Mouse (Mus musculus) olfactory bulb, adult 2 months (tissue): Measurements from ENCODE around the gene Kcna5. TPM values are rescaled to one million over a fixed set of nuclear protein-coding genes. Genes with fewer than 3 reads are reported as not detected.
A peak's percentile ranks its signal among the peaks of the same experiment; 100 is the strongest.

Experiments used
- H3K27ac ChIP-seq: fragments of 200-500 bp; 2 replicates; pipeline ENCODE4 v1.5.1; 2012; ENCODE audit warnings: low read depth, low read length; ENCODE audit not compliant: insufficient read depth
- H3K4me1 ChIP-seq: fragments of 200-500 bp; 2 replicates; pipeline ENCODE4 v1.6.1; 2012; ENCODE audit warnings: low read length; ENCODE audit not compliant: control insufficient read depth, insufficient read depth
- H3K4me3 ChIP-seq: fragments of 200-500 bp; 2 replicates; pipeline ENCODE4 v1.5.1; 2012; ENCODE audit warnings: mild to moderate bottlenecking, low read depth, low read length, moderate library complexity; ENCODE audit not compliant: insufficient read depth
- CTCF ChIP-seq: fragments of 200-500 bp; IDR thresholded peaks from 2 replicates; pipeline ENCODE4 v1.5.1; 2012; ENCODE audit warnings: low read depth, mild to moderate bottlenecking, low read length, moderate library complexity; ENCODE audit not compliant: insufficient read depth
- POLR2A ChIP-seq: fragments of 200-500 bp; IDR thresholded peaks from 2 replicates; pipeline ENCODE4 v1.6.1; 2012; ENCODE audit warnings: mild to moderate bottlenecking, low read depth, low read length, moderate library complexity; ENCODE audit not compliant: insufficient read depth
- WGBS: fragments of 180-500 bp; shearing (Covaris S2); methylation state at CpG from one replicate; pipeline ENCODE4 v1.1.7; 2018; 5-methylcytosine and 5-hydroxymethylcytosine counted together
- polyA plus RNA-seq: library from polyadenylated mRNA; stranded (reverse); fragments of >200 nt; gene quantifications from 2 replicates; pipeline ENCODE4 v1.2.4, GENCODE M21; 2012; ENCODE audit warnings: low replicate concordance; ENCODE audit not compliant: missing spikeins, insufficient read depth, insufficient read length

Kcna5 gene
- polyA plus RNA-seq, 1 experiment = not detected

- no peak for TF ChIP-seq POLR2A
- peak; percentile 72 for TF ChIP-seq CTCF
- Histone ChIP-seq H3K4me3 (no peak overlapping the region), H3K27ac (no peak overlapping the region), H3K4me1 (peaks cover 11% of the 10 kb centered on the region)
- WGBS = 22% methylated on average over 9 of the region's 9 CpGs
Measured at GRCm38 (mm10) chr6:126551862-126552395, 16.7 kb upstream of the Kcna5 start.

- Histone ChIP-seq H3K4me1 (no peaks in the 10 kb centered on the region), H3K27ac (no peak overlapping the region), H3K4me3 (no peak overlapping the region)
- WGBS = 34% methylated on average over 16 of the region's 16 CpGs
- no peak for TF ChIP-seq POLR2A
- no peak for TF ChIP-seq CTCF
Measured at GRCm38 (mm10) chr6:126544107-126545036, 9.2 kb upstream of the Kcna5 start.

GRCm38 (mm10) chr6:126542724-126543123 is 7.5 kb upstream of the Kcna5 start:
- Histone ChIP-seq H3K4me3 (no peak overlapping the region), H3K27ac (no peak overlapping the region), H3K4me1 (no peaks in the 10 kb centered on the region; the same call in 1 of the 2 replicates)
- 90% methylated on average over 4 of the region's 4 CpGs for WGBS
- TF ChIP-seq POLR2A = no peak
- TF ChIP-seq CTCF = no peak

GRCm38 (mm10) chr6:126537512-126537911 is 2.3 kb upstream of the Kcna5 start:
- Histone ChIP-seq H3K4me3 (no peak overlapping the region), H3K27ac (no peak overlapping the region), H3K4me1 (peaks cover 22% of the 10 kb centered on the region)
- TF ChIP-seq POLR2A (no peak), CTCF (no peak)
- WGBS = 82% methylated on average over 2 of the region's 2 CpGs

GRCm38 (mm10) chr6:126536926-126537325 is 1.7 kb upstream of the Kcna5 start:
- peaks cover 25% of the 10 kb centered on the region for H3K4me1 ChIP-seq
- TF ChIP-seq POLR2A (no peak), CTCF (no peak)
- WGBS = 90% methylated on average over 4 of the region's 4 CpGs
- no peak overlapping the region for H3K4me3 ChIP-seq
- no peak overlapping the region for H3K27ac ChIP-seq

- H3K4me1 ChIP-seq = peaks cover 26% of the 10 kb centered on the region
- H3K27ac ChIP-seq = no peak overlapping the region
- no peak for TF ChIP-seq CTCF
- no peak for TF ChIP-seq POLR2A
- 53% methylated on average over 1 of the region's 1 CpGs for WGBS
- no peak overlapping the region for H3K4me3 ChIP-seq
Measured at GRCm38 (mm10) chr6:126535911-126536270, 679 bp upstream of the Kcna5 start.

- H3K4me3 ChIP-seq = peak overlapping the region; percentile 40
- peak overlapping the region; percentile 22 for H3K27ac ChIP-seq
- H3K4me1 ChIP-seq = peaks cover 28% of the 10 kb centered on the region
- 20% methylated on average over 31 of the region's 31 CpGs for WGBS
- no peak for TF ChIP-seq CTCF
- no peak for TF ChIP-seq POLR2A
Measured at GRCm38 (mm10) chr6:126534531-126535207, 543 bp downstream of the Kcna5 start.

- TF ChIP-seq POLR2A (no peak), CTCF (no peak)
- WGBS = 59% methylated on average over 4 of the region's 4 CpGs
- H3K4me3 ChIP-seq = no peak overlapping the region
- H3K27ac ChIP-seq = no peak overlapping the region
- peaks cover 28% of the 10 kb centered on the region for H3K4me1 ChIP-seq
Measured at GRCm38 (mm10) chr6:126531306-126531705, 3.9 kb downstream of the Kcna5 start.

GRCm38 (mm10) chr6:126530019-126530418 is 5.2 kb downstream of the Kcna5 start:
- TF ChIP-seq POLR2A (no peak), CTCF (no peak)
- H3K27ac ChIP-seq = no peak overlapping the region
- 93% methylated on average over 3 of the region's 3 CpGs for WGBS
- H3K4me3 ChIP-seq = no peak overlapping the region
- peaks cover 22% of the 10 kb centered on the region for H3K4me1 ChIP-seq
